Mouse (Mus musculus) limb, embryonic 11.5 days (tissue): ENCODE results near the gene Spred2. TPM values are rescaled to one million over a fixed set of nuclear protein-coding genes. Genes with fewer than 3 reads are reported as not detected.

Experiments used
- ATAC-seq: fragments of 200-750 bp; cut with Nextera tagmentation; 2 replicates; pipeline ENCODE4 v1.8.0; 2017; ENCODE audit warnings: low read depth; ENCODE audit not compliant: insufficient number of reproducible peaks, low FRiP score, low TSS enrichment
- DNase-seq: peaks from one replicate; pipeline ENCODE4 v3.0.0-alpha.2; 2015; ENCODE audit warnings: low spot score
- H3K27ac ChIP-seq: fragments of 300-500 bp; sonication (generic); replicated peaks from 2 replicates; pipeline ENCODE4 v1.5.1; 2014; ENCODE audit warnings: low read depth, mild to moderate bottlenecking, low read length
- H3K27me3 ChIP-seq: fragments of 300-500 bp; sonication (generic); 2 replicates; pipeline ENCODE4 v1.6.1; 2014; ENCODE audit warnings: mild to moderate bottlenecking, low read length, mixed read lengths; ENCODE audit not compliant: control insufficient read depth, insufficient read depth
- H3K36me3 ChIP-seq: fragments of 300-500 bp; sonication (generic); 2 replicates; pipeline ENCODE4 v1.6.1; 2014; ENCODE audit warnings: mild to moderate bottlenecking, low read length, moderate library complexity, mixed read lengths; ENCODE audit not compliant: control insufficient read depth, insufficient read depth
- H3K4me1 ChIP-seq: fragments of 300-500 bp; sonication (generic); 2 replicates; pipeline ENCODE4 v1.6.1; 2014; ENCODE audit warnings: low read length, mixed read lengths; ENCODE audit not compliant: control insufficient read depth, insufficient read depth
- H3K4me2 ChIP-seq: fragments of 300-500 bp; sonication (generic); 2 replicates; pipeline ENCODE4 v1.6.1; 2014; ENCODE audit warnings: low read depth, mild to moderate bottlenecking, moderate library complexity; ENCODE audit not compliant: severe bottlenecking
- H3K4me3 ChIP-seq: fragments of 300-500 bp; sonication (generic); 2 replicates; pipeline ENCODE4 v1.5.1; 2014; ENCODE audit warnings: low read depth, low read length
- H3K9ac ChIP-seq: fragments of 300-500 bp; sonication (generic); 2 replicates; pipeline ENCODE4 v1.6.1; 2014; ENCODE audit warnings: mild to moderate bottlenecking, low read length
- H3K9me3 ChIP-seq: fragments of 300-500 bp; sonication (generic); 2 replicates; pipeline ENCODE4 v1.6.1; 2016; ENCODE audit warnings: low read length; ENCODE audit not compliant: control insufficient read depth
- WGBS: fragments of 180-500 bp; shearing (Covaris S2); extraction: QIAGEN DNeasy Blood & Tissue Kit; methylation state at CpG from one replicate; pipeline ENCODE4 v1.1.7; 2014; 5-methylcytosine and 5-hydroxymethylcytosine counted together
- polyA plus RNA-seq: library from polyadenylated mRNA; unstranded; fragments of >200 nt; fragmentation: Nextera tagmentation; extraction: Ambion mirVana; gene quantifications from 2 replicates; pipeline ENCODE4 v1.2.1, GENCODE M21; 2014

Gene Spred2
- polyA plus RNA-seq, 1 experiment from 2014 or later: 8.2 TPM

DNA sequence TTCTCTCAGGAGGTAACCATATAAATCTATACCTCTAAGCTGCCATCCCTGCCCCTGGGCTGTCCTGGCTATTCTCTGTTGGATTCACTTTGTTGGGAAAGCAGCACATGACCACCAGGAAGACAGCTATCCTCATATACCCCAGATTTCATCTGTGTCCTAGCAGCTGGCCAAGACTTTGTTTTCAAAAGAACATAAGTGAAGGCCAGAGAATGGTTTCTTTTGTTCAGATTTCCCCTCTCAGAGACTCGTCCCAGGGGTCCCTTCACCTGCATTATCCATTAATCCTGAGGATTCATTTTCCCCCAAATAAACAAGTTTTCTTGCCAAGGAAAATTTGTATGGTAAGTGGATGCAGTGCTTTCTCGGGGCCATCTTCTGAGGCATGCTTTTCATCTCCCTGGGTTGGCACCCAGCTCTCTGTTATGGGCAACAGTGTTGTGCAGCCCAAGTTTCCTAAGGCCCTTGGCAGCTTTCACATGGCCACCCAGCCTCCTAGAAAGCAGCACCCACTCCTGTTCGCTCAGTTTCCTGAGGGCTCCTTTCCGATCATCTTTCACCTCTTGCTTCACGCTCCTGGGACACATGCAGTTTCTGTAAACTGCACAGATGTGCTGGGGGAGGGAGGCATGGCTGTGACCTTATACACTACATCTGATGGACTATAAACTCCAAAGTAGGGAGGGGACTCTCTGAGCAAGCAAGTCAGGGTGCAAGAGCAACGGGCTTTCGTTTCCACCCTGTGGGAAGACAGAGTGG is 49.0 kb downstream of the Spred2 start:
- Histone ChIP-seq H3K9me3 (no peaks in the 10 kb centered on the region), H3K27me3 (no peaks in the 10 kb centered on the region)
- ATAC-seq: no peak

DNA sequence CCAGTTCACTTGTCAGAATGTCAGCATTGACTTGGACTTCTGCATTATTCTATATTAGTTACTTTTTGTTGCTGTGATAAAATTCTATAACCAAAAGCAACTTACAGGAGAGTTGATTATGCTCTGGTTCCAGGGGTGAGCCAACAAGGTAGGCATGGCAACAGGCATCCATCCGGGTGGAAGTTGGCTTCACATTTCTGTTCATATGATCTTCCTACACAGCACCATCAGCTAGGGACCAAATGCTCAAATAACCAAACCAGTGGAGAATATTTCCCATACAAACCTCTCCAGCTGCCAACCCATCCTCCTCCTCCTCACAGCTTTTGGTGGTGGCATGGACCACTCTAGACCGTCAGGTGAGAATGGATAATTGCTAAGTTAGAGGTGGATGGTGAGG is 51.9 kb downstream of the Spred2 start:
- Histone ChIP-seq H3K4me1 (peaks cover 15% of the 10 kb centered on the region), H3K9ac (no peak overlapping the region), H3K4me2 (no peak overlapping the region), H3K9me3 (no peaks in the 10 kb centered on the region), H3K27me3 (no peaks in the 10 kb centered on the region), H3K27ac (no peak overlapping the region), H3K36me3 (no peaks in the 10 kb centered on the region), H3K4me3 (no peak overlapping the region)
- no peak for ATAC-seq
- no peak for DNase-seq
- WGBS: 93% methylated on average over 2 of the region's 2 CpGs

More for the DNA sequence above, 49.0 kb downstream of the Spred2 start:
- no peaks in the 10 kb centered on the region for H3K36me3 ChIP-seq
- H3K4me1 ChIP-seq: peaks cover 25% of the 10 kb centered on the region
- H3K9ac ChIP-seq: no peak overlapping the region
- DNase-seq: no peak
- no peak overlapping the region for H3K27ac ChIP-seq
- no peak overlapping the region for H3K4me3 ChIP-seq
- H3K4me2 ChIP-seq: 0 out of 2 replicates have a peak overlapping the region, but pooled peaks have one; percentile 7
- WGBS: 57% methylated on average over 7 of the region's 7 CpGs

DNA sequence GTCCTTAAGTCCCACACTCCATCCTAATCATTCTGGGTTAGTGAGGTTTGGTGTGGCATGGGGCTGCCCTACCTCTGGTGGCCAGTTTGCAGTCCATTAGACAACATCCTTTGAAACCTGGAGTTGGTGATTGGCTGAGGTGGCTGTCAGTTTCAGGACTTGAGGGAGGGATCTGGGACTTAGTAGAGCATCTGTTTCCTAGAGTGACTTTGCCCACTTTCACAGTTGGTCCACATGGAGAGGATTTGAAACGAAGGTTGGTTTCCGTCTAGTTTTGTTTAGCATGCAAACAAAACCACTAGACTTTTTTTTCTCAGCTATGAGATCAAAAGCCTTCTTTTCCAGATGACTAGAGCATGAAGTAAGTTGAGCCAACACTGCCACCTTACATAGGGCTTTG is 53.5 kb downstream of the Spred2 start:
- no peak for ATAC-seq
- H3K9ac ChIP-seq: no peak overlapping the region
- H3K4me1 ChIP-seq: peaks cover 18% of the 10 kb centered on the region
- 87% methylated on average over 2 of the region's 2 CpGs for WGBS
- H3K4me2 ChIP-seq: no peak overlapping the region
- no peak overlapping the region for H3K27ac ChIP-seq
- H3K4me3 ChIP-seq: no peak overlapping the region
- no peaks in the 10 kb centered on the region for H3K9me3 ChIP-seq
- no peaks in the 10 kb centered on the region for H3K36me3 ChIP-seq
- H3K27me3 ChIP-seq: no peaks in the 10 kb centered on the region
- DNase-seq: no peak

DNA sequence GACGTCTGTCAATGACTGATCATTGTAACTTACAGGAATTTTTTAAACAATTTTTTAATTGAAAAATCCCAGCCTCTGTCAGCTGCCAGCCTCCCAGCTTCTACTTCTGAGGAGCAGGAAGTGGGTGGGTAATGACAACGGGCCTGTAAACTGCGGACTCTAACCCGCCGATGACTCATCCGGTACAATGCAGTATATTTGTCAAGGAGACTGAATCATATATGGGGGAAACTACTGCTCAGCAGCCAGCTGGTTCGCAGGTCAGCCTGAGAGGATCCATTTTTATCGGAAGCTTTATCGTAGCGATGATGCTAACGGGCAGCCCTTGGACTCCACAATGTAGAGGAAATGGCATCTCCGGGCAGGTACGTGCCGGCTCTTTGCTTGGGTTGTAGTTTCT is 55.2 kb downstream of the Spred2 start:
- Histone ChIP-seq H3K27ac (no peak overlapping the region), H3K4me2 (no peak overlapping the region), H3K4me1 (peaks cover 14% of the 10 kb centered on the region), H3K4me3 (no peak overlapping the region), H3K27me3 (no peaks in the 10 kb centered on the region), H3K36me3 (no peaks in the 10 kb centered on the region), H3K9ac (no peak overlapping the region), H3K9me3 (no peaks in the 10 kb centered on the region)
- ATAC-seq (no peak), DNase-seq (no peak)
- WGBS: 67% methylated on average over 14 of the region's 14 CpGs

DNA sequence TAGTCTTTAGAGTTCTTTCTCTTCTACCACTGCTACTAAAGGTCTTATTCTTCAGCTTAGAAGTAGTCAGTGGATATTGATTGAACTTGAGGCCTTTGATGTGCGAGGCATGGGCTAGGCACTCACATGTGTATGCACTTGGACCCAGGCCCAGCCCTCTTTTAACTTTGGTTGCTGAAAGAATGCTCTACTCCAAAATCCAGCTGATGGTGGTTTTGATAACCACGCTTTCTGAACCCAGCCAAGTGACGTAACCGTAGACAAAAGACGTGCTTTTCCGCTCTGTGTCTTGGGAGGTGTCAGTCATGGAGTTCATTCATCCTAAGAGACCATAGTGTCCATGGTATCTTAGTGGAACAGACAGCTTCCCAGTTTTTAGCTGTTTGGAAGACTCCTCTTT is 57.9 kb downstream of the Spred2 start:
- Histone ChIP-seq H3K4me2 (no peak overlapping the region), H3K9ac (no peak overlapping the region), H3K36me3 (no peaks in the 10 kb centered on the region), H3K4me1 (peaks cover 37% of the 10 kb centered on the region), H3K9me3 (no peaks in the 10 kb centered on the region), H3K27ac (no peak overlapping the region), H3K27me3 (no peaks in the 10 kb centered on the region), H3K4me3 (no peak overlapping the region)
- DNase-seq (no peak), ATAC-seq (no peak)
- WGBS: 94% methylated on average over 6 of the region's 6 CpGs

DNA sequence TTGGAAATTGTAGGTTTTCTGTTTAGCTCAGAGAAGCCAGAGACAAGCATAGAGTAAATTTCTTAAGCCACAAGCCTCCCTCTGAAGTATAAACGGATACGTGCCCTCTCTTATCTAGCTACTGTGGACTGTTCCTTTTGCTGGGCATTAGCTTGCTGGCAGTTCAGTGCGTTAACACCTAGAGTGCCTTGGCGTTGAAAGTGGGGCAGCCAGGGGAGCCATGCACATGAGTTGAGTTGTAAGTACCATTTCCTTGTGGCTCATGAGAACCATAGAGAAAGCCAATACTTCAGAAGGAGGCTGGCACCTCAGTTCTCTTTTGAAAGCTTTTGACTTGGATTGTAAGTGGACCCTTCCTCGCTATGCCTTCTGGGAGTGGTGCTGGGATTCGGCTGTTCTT is 58.6 kb downstream of the Spred2 start:
- DNase-seq: no peak
- no peaks in the 10 kb centered on the region for H3K27me3 ChIP-seq
- H3K4me1 ChIP-seq: peaks cover 43% of the 10 kb centered on the region
- no peak overlapping the region for H3K4me2 ChIP-seq
- ATAC-seq: no peak
- no peaks in the 10 kb centered on the region for H3K36me3 ChIP-seq
- WGBS: 79% methylated on average over 6 of the region's 6 CpGs
- H3K27ac ChIP-seq: no peak overlapping the region
- no peak overlapping the region for H3K9ac ChIP-seq
- no peak overlapping the region for H3K4me3 ChIP-seq
- H3K9me3 ChIP-seq: no peaks in the 10 kb centered on the region

DNA sequence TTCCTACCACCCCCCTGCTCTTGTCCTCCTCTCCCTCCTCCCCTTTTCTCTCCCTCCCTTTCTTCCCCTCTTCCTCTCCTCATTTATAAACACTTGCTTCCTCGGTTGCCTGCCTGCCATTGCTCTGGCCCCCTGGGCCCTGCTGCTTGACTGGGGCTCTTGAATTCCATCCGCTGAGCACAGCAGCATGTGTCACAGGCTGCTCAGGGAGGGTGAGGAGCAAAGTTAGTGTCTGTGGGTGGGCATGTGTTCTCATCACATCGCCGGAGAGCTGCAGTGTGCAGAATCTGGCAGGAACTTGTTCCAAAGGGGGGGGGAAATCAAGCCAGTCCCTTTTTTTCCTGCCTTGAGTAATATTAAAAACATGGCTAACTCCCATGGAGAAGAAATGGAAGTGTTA is 59.1 kb downstream of the Spred2 start:
- Histone ChIP-seq H3K4me3 (no peak overlapping the region), H3K9ac (no peak overlapping the region), H3K27ac (no peak overlapping the region), H3K9me3 (no peaks in the 10 kb centered on the region), H3K4me1 (peaks cover 48% of the 10 kb centered on the region), H3K36me3 (no peaks in the 10 kb centered on the region), H3K4me2 (no peak overlapping the region), H3K27me3 (no peaks in the 10 kb centered on the region)
- ATAC-seq (no peak), DNase-seq (no peak)
- WGBS: 49% methylated on average over 4 of the region's 4 CpGs

DNA sequence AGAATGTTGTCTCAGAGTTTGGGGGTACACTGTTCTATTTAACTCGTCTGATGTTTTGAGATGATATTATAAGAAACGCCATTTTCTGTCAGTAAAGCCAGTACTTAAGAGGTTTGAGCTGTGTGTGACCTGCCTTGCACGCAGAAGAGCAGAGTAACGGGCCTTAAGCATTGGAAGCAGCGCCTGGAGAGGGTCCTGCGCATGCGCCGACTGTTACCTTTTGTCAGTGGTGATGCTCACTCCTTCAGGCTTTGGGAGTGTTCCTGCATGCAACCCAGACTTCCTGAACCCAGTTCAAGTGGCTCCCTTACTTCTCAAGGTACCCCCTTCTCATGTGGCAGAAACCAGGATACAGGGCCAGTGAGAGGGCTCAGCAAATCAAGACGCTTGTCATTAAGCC is 59.9 kb downstream of the Spred2 start:
- no peak overlapping the region for H3K27ac ChIP-seq
- DNase-seq (no peak), ATAC-seq (no peak)
- no peaks in the 10 kb centered on the region for H3K9me3 ChIP-seq
- peaks cover 54% of the 10 kb centered on the region for H3K4me1 ChIP-seq
- H3K4me2 ChIP-seq: no peak overlapping the region
- WGBS: 75% methylated on average over 9 of the region's 9 CpGs
- no peaks in the 10 kb centered on the region for H3K36me3 ChIP-seq
- no peaks in the 10 kb centered on the region for H3K27me3 ChIP-seq
- H3K4me3 ChIP-seq: no peak overlapping the region
- no peak overlapping the region for H3K9ac ChIP-seq
